Mouse (Mus musculus) urinary bladder, postnatal 10 days (tissue): ENCODE data around the gene Igflr1.
A peak's percentile ranks its signal among the peaks of the same experiment; 100 is the strongest.

ENCODE experiments used
- DNase-seq: peaks from one replicate; pipeline ENCODE4 v3.0.0; 2022; ENCODE audit warnings: low spot score

The Igflr1 gene

DNA sequence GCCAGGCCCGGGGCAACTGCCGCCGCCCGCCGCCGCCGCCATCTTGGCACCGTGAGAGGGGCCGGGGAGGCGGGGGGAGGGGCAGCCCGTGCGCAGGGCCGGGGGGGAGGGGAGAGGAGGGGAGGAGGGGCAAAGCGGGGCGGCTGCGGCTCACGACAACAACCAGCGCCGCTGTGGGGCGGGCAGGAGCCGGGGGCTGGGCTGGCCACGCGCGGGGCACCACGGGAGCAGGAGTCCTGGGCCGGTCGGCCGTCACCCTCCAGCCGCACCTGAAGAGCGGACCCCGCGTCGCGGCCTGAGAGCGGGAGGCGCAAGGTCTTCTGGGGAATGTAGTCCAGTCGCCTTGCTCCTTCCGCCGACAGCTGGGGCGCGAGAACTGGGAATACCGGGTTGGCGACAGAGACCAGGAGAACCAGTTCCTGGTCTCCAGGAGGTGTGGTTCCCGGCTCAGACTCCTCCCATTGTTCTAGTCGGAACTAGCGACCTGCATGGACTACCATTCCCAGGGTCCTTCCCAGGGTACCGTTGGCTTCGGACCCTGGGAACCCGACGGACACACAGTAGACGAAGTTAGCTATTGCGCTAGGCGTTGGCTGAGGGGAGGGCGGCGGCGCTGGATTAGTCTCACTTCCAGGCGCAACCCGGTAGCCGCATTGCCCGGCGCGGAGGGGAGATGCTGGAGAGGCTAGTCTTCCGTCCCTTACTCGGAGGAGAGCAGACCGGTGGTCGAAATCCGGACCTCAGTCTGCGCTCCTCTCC, 23.6 kb downstream of the Igflr1 start, which contains the start of gene Kmt2b:
Gene Kmt2b, minus strand, starts transcription at position 51 of the 759 bp plus-strand sequence.
- DNase-seq: peak; percentile 87

DNA sequence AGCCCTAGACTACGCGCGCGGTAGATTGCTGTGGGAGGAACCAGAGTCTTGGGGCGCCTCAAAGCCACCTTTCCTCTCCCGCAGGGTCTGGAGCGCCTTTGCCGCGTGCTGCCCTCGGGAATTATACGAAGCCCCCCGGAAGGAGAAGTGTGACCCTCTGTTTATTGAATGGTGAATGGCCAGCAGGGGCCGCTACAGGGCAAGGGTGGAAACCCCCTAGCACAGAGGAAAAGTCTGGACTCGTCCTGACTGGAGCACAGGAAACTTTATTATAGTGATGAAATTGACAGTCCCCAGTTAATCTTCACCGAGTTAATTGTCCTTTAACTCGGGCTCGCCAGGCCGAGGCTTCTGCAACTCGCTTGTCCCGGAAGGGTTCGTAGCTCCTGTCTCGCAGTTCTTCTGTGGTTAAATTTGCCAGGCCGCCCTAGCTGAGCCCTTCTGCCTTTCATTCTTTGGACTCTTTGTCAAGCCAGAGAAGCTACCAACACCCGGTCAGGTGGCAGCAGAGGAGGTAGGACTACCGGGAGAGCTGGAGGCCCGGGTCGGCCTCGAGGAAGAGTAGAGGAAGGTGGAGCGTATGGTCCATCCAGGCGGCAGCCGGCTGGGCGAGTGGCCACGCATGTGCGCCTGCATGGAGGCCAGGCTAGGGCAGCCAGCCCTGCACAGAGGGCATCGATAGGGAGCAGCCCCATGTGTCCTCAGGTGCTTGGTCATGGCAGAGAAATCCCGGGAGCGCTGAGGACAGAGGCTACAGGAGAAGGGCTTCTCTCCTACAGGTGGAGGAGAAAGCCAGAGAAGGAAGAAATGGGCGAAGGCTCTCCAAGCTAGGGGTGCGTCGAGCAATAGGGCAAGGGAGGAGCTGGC, 24.4 kb downstream of the Igflr1 start:
- peak; percentile 54 for DNase-seq

DNA sequence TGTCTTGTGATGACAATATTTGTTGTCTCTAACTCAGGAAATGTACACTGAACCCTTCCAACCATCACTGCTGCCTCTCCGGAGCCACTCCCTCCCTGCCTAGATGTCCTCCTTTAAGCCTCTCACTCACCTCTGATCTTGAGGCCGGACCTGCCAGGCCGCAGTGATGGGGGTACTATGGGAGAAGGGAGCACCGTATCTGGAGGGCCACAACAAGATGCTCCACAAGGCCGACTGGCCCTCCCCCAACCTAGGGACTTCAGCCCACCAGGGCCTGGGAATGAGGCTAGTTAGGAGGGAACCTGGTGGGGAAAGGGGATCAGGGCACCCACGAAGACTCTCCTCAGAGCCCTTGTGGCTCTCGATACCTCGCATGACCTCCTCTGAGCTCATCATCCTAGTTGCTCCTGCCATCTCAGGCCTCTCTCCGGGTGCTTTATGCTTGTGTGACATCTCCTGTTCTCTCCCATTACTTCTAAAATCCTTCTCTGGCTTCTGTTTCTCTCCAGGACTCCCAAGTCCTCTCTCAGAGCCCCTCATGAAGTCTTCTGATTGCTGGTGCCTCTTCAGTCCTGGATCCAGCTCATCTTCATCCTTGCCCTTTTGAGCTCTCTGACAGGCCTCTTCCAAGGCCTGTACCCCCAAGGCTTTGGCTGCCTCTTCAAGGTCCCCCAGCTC, 25.8 kb downstream of the Igflr1 start:
- no peak for DNase-seq

DNA sequence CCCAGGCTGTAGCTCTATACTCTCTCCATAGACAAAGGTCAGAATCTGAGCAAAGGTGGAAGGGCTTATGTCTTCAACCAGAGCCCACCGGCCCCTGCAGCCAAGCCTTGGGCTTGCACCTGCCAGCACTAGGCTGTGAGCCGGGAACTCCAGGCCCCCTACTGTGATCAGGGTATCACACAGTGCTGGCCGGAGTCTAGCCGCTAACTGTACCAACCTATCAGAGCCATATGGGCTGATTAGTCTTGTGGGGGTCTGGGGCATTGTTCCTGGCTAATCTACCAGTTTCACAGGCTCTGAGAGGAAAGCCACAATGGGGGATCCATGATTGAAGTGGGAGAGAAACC, 26.4 kb downstream of the Igflr1 start:
- DNase-seq: no peak

DNA sequence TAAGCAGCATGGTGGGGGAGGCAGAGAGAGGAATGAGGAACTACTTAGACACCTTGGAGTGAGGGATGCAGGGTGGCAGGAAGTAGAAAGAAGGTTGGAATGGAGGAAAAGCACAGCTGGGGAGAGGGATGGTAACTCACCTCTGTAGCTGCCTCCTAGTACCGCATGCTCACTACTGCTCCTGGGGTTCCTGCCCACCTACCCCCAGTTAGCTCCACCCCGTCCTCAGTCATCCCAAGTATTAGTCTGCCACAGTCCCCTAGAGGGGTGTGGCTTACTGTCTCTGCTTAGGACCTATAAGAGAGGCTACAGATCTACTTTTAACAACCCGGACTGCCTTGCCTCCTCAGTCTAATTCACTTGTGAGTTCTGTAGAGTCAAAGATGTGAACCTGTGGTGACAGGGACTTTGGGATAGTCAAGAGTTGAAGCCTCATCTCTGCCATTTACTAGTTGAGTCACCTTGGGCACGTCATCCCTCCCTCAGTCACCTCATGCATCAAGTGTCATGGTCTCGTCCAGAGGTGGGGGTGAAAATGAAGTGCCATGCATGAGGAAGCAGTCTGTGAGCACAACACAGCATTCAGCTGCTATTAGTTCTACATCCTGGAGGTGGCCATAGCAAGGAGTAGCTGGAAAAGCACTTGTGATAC, 27.7 kb downstream of the Igflr1 start:
- DNase-seq: no peak

DNA sequence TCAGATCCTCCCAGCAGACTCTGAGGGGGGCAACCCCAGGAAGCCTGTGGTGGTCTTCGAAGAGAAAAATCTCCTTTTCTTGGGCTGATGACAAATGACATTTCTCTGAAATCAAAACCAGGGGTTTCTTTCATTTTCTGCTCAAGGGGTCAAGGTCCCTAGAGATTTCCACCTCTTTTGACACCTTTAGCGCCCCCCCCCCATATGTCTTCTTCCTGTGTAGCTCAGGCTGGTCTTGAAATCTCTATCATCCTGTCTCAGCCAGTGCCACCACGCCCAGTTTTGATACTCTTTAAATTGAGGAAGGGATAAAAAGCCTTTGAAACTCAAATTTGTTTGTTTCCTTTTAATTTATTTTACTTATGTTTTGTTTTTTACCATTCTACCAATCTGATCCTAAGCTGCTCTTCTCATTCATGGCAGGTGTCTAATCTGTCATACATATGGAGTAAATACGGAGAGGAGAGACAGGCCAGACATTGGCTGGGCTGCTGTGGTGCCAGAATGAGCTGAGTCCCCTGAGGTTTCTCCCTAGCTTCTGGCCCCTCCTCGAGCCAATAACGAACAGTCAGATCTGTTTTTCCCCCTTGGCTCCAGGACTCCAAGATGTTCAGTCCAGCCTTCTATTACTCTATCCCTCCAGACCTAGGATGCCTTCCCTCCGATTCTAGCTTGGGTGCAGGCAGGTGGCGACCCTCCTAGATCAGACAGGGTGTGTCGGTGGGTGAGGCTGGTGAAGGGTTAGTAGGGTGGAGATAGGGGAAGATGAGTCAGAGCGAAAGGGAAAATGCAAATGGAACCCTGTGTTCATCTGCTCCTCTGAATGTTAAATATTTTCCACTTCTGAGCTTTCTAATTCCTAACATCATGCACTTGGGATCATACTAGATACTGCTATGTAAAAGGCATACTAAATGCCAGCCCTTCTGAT, 28.6 kb downstream of the Igflr1 start:
- no peak for DNase-seq

DNA sequence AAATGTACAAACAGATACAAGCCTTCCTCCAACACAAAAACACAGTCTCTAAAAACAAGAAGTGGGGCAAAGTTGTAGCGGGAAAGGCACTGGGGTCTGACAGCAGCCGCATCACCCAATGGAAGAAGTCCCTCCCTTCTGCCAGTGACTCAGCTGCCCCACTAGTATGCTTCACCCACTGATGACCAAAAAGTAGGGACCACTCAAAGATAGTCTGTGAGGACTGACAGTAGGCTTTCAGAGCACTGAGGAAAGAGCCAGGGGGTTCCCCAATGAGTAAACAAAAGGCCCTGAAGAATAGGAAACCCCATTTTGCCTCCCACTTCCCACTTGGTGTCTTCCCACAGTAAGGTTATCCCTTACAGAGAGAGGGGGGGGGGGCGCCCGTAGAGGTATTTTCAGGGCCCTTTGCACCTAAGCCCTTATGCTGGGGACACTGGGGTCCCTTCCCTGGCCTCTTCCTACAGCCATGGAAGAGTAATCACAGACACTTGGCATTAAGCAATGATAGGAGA, 29.3 kb downstream of the Igflr1 start:
- DNase-seq: no peak

DNA sequence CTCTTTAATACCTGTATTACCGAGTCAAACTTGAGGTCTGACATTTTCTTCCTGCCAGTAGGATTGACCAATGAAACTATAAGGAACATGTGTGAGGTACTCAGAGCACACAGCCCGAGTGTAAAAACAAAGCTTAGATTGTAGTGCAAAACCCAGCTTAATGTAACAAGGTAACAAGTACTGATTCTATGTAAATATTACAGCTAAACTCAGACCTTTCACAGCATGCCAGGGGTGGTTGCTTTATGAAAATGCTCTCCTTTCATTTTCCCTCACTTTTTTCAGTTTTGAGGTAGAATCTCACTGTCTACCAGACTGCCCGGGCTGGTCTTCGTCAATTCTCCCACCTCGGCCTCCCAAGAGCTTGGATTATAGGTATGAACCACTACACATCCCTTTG, 30.9 kb downstream of the Igflr1 start:
- no peak for DNase-seq

DNA sequence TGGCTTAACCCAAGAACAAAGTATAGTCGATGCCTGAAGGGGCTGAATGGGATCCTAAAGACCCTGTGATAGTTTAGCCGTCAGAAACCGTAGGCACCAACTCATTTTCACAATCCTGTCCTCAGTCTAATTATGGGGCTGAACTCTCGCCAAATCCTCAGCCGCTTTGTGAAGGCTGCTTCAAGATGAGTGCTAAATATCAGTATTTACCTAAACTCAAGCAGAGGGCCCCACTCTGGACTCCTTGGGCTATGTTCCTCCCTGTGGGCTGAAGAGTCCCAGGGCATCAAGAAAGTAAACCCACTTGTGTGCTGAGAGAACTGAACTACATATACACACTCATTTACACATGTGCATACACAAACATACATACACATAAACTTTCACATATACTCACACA, 31.6 kb downstream of the Igflr1 start:
- DNase-seq: no peak

DNA sequence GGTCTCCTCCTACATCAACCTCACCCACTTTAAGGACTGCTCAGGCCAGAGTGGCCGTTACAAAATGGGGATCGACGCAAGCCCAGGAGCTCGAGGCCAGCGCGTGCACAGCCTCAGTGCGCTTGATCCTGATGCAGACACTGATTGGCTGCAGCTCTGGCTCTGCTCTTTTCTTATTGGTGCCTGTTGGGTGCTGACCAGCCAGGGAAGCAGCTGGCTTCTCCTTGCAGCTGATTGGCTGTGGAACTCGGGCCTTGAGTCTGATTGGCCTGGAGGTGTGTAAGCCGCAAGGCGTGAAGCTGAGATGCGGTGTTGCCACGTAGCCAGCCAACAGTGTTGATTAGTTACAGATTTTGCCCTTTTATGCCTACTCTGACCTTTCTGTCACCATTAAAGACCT, 33.6 kb downstream of the Igflr1 start, which contains the start of gene Zbtb32:
Gene Zbtb32, minus strand, starts transcription at position 124 of the 400 bp plus-strand sequence.
- no peak for DNase-seq

DNA sequence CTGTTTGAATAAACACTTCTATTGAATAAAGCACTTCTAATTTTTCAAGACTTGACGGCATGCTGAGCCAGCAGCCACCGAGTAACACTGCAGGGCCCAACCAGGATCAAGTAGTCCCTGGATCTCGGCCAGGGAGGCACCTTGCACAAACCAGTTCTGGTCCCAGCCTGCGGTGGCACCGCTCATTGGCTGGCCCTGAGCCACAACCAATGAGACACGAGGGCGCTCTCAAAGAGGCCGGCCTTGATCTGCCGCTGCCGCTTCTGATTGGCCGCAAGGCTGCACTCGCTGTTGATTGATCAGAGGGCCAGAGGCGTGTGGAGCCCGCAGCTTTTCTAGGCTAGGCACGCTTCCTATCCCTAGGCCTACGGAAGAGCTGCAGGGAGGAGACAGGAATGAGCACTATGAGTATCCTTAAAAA, 34.7 kb downstream of the Igflr1 start:
- peak; percentile 66 for DNase-seq

DNA sequence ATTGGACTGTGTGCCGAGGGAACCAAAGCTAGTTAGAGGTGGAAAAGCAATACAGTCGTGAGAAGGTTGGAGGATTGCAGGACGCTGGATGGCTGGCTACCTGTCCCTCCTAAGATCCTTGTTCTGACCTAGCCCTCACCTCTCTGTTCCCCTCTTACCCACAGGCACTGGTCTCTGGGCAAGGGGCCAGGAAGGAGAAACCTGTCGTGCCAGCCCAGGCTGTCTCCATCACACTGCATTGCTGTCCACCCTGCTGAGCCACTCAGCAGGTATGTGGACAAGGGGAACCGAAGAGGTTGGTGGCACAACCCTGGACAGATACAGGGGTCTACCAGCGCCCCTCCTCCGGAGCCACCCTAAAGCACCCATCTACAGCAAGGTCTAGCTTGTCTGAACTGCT, 35.4 kb downstream of the Igflr1 start:
- DNase-seq: no peak

DNA sequence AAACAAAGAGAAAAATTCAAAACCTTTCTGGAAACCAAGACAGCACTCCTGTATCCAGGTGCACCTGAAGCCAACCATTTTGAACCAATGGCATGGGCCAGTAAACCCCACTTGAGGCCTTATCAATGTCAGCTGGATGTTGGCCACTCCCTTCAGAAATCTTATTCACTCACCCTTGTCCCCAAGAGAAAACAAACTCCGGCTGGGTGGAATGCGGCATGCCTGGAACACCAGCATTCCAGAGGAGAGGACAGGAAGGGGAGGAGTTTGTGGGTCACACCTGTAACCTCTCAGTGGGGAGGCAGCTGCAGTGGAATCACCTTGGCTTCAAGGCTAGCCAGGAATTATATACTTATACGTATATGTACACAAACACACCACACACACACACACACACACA, 37.4 kb downstream of the Igflr1 start:
- DNase-seq: no peak

DNA sequence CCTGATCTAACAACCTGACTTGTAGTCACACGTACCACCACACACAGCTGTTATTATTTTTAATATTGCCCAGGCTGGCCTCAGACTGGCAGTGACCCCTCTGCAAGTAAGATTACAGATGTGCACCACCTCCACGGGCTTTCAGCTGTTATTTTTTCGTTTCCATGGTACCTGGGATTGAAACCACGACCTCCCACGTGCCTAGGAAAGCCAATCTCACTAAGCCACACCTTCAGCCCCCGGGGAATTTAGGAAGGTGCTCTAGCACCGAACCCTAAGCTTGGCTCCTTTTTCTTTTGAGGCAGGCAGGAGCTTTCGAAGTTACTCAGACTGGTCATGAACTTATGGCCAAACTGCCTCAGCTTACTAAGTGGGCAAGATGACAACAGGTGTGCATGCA, 39.2 kb downstream of the Igflr1 start:
- no peak for DNase-seq

DNA sequence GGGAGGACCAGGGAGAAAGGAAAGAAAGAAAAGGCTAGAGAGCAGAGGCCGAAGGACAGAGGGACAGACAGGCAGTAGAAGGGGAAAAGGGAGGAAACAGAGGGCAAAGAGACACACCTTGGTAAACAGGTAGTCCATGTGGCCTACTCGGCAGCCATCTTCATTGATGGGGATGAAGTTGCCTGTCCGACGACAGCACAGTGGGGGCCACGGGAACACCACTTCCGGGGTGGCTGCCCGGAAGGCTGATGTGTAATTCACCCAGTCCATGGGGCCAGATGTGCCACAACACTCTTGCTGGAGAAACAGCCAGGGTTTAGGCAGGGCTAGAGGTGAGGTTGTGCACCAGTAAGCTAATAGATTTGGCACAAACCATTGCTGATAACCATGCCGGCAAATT, 39.7 kb downstream of the Igflr1 start:
- no peak for DNase-seq

DNA sequence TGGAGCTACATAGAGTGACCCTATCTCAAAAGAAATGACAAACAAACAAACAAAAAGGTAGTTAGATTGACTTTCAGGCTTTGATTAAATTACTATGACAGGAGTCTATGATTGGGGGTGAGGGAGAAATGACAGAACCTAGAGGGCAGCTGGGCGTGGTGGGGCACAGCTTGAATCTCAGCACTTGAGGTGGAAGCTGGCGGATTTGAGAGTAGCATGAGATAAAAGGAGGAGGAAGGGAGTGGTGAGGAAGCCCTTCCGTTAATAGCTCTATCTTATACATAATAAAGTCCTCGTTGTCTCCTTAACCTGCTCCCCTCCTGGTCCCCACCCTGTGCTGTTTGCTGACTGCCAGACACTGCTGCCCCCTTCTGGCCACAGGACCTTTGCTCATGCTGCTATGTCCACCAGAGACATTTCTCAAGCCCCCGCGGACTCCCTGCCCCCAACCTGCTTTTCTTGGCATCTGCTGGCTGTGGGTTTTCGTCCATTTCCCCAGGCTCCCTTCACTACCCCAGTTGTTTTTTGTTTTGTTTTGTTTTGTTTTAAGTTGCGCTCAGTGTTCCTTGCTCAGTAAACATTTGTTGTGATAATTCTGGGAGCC, 42.6 kb downstream of the Igflr1 start:
- no peak for DNase-seq

DNA sequence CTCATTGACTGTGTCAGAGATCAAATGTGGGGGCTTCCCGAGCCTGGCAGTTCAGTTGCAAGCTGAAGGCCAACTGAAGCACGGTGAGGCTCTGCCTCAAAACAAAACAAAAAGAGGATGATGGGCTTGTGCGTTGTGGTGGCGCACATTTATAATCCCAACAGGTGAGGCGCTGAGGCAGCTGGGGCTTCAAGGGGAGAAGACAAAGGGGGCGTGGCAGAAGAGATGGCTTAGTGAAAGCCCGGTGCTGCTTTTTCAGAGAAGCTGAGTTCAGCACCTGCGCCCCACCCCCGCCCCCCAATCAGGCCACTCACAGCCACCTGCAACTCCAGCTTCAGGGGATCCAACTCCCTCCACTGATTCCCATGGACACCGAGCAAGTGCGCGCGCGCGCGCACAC, 43.2 kb downstream of the Igflr1 start:
- no peak for DNase-seq

DNA sequence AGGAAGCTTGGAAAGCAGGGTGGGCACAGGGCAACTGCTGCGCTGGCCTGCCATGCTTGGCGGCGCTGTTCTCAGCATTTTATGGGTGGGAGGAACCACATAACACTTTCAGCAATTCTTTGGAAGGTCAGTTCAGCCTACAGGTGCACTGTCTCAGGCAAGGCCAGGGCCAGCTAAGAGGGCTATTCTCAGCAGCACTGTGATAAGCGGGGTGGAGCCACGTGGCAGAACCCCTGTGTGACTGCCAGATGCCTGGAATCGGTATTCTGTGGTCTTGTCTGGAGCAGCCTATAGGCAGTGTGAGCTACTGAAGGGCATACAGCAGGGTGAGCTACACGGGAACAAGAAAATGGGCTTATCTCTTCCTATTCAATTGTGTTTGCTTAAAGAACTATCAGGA, 44.8 kb downstream of the Igflr1 start:
- no peak for DNase-seq

DNA sequence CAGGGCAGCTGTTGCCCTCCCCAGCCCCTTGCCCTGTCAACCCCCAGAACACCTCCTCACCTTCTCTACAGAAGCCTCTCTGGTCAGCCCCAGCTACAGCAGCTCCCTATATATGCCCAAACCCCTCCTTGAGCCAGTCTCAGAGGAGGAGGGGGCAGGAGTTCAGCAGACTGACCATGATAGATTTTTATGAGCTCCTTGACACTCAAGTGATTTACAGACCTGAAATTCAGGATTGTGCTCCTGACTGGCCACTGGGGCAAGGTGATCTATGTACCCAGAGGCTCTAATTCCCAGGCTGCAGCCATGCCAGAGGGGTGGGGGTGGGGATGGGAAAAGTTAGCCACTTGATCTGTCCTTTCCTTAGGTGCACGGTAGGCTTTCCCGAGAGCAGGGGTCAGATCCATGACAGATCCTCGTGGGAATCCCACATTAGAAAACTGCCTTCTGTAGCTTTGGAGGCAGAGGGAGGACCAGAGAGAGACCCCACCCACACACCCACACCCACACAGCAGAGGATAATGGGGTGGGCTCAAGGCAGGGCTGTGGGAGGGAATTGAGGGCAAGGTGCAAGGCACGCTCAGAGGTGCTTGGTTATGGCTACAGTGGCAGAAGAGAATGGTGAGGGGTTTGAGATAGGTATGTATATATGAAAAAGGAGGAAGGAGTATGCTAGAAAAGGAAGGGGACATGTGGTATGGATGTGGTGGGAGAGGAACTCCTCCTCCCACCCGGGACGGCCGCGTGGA, 47.6 kb downstream of the Igflr1 start, which contains the start of gene Upk1a:
Gene Upk1a, minus strand, starts transcription at position 194 of the 749 bp plus-strand sequence.
- DNase-seq: no peak
